Mouse (Mus musculus) G1E (cell line): ENCODE results near the gene Cpxcr1. TPM values are rescaled to one million over a fixed set of nuclear protein-coding genes. Genes with fewer than 3 reads are reported as not detected.

Experiments used
- ATAC-seq: 2 replicates; pipeline ENCODE4 v1.8.0; 2016; ENCODE audit warnings: mild to moderate bottlenecking; ENCODE audit not compliant: insufficient number of reproducible peaks, poor library complexity, low FRiP score, severe bottlenecking; ENCODE audit errors: extremely low read depth
- DNase-seq: peaks from one replicate; pipeline ENCODE4 v3.0.0; 2012; ENCODE audit warnings: low spot score
- H3K27me3 ChIP-seq: 2 replicates; pipeline ENCODE4 v1.6.1; 2012; ENCODE audit warnings: mild to moderate bottlenecking, low read length, inconsistent platforms; ENCODE audit not compliant: insufficient read depth
- H3K36me3 ChIP-seq: replicated peaks from 2 replicates; pipeline ENCODE3; 2012; ENCODE audit warnings: mild to moderate bottlenecking, inconsistent platforms
- H3K4me1 ChIP-seq: 2 replicates; pipeline ENCODE4 v1.6.1; 2012; ENCODE audit warnings: low read depth, low read length, inconsistent platforms, mixed read lengths; ENCODE audit not compliant: insufficient read depth
- H3K4me3 ChIP-seq: 2 replicates; pipeline ENCODE4 v1.5.1; 2012; ENCODE audit warnings: low read depth, mild to moderate bottlenecking, inconsistent platforms, low read length, moderate library complexity, mixed read lengths
- H3K9me3 ChIP-seq: replicated peaks from 2 replicates; pipeline ENCODE4 v1.6.1; 2012; ENCODE audit warnings: inconsistent platforms
- CTCF ChIP-seq: IDR thresholded peaks from 2 replicates; pipeline ENCODE4 v1.5.1; 2012; ENCODE audit warnings: low read depth, low read length, inconsistent platforms, mixed read lengths
- GATA1 ChIP-seq: IDR thresholded peaks from 2 replicates; pipeline ENCODE4 v1.6.1; 2012; ENCODE audit warnings: borderline replicate concordance, low read length, inconsistent platforms, mixed read lengths
- POLR2AphosphoS5 ChIP-seq: IDR thresholded peaks from 2 replicates; pipeline ENCODE4 v1.6.1; 2012; ENCODE audit warnings: low read depth, low read length, inconsistent platforms; ENCODE audit not compliant: insufficient replicate concordance
- TAL1 ChIP-seq: conservative IDR thresholded peaks from 2 replicates; pipeline ENCODE4 v1.6.1; 2012; ENCODE audit warnings: low read depth, low read length, inconsistent platforms, mixed read lengths
- polyA plus RNA-seq: library from polyadenylated mRNA; stranded (reverse); fragments of >175 nt; gene quantifications from 2 replicates; pipeline ENCODE4 v1.2.3, GENCODE M21; 2012
- total RNA-seq, 2 experiments: library from RNA; stranded (forward) in 1 of 2; stranded (reverse) in 1 of 2; fragments of 200-1000 nt in 1 of 2; fragments of >200 nt in 1 of 2; fragmentation: Nextera tagmentation in 1 of 2; gene quantifications; 2 replicates each; pipeline ENCODE4 v1.2.3; 2014 to 2017

Gene Cpxcr1
- not detected in 2 replicates for total RNA-seq (2014; fragmentation: Nextera tagmentation)
- 0.06 TPM in 1 of 2 replicates, not detected in the other for total RNA-seq (2017)
- polyA plus RNA-seq = not detected in 2 replicates

GRCm38 (mm10) chrX:116448644-116449043 is at the start of gene Cpxcr1:
Cpxcr1 (plus strand) TSS chrX:116448944.
- DNase-seq (no peak), ATAC-seq (no peak)
- no peaks in the 10 kb centered on the region for H3K9me3 ChIP-seq
- H3K36me3 ChIP-seq = no peaks in the 10 kb centered on the region
- H3K4me1 ChIP-seq = no peaks in the 10 kb centered on the region
- H3K27me3 ChIP-seq = no peaks in the 10 kb centered on the region
- TF ChIP-seq GATA1 (no peak), POLR2AphosphoS5 (no peak), TAL1 (no peak), CTCF (no peak)
- no peak within 1 kb of the TSS for H3K4me3 ChIP-seq

Other genes starting within 250 kb of the Cpxcr1 start
- not detected in 2 replicates for gene H2afb2, start 232.2 kb downstream of the Cpxcr1 start, total RNA-seq (2014; fragmentation: Nextera tagmentation)
- not detected in 2 replicates for gene H2afb2, start 232.2 kb downstream of the Cpxcr1 start, total RNA-seq (2017)
- not detected in 2 replicates for gene H2afb2, start 232.2 kb downstream of the Cpxcr1 start, polyA plus RNA-seq